Mouse (Mus musculus): ENCODE results near the gene H2-DMa.

DNA sequence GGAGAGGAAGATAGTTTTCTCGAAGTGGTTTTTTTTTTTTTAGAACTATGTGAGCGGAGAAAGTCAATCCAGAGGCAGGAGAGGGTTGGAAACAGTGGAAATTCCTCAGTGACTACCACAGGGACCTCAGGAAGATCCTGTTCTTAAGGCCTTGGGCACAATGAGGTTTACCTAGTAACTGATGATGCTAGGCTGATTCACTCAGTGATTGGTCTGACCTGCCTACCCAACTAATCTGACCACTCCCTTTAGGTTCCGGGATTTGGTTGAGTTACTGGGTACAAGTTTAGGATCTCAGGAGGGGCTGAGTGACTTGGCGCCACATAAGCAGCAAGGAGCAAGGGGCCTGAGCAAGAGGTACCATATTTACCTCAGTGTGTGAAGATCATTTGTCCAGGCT, 33.6 kb downstream of the H2-DMa start, which contains the start of gene H2-DMb1:
- TF ChIP-seq CTCF (conservative IDR thresholded peaks at IDR 0.05; ENCODE audit: low read length) = no peak
- TF ChIP-seq POU5F1 (IDR thresholded peaks at IDR 0.05; ENCODE audit: borderline replicate concordance, low read length) = no peak
- TF ChIP-seq NANOG (IDR thresholded peaks at IDR 0.05; ENCODE audit: borderline replicate concordance, low read length) = no peak
